Mouse (Mus musculus) intestine, embryonic 15.5 days (tissue): ENCODE results near the gene Col26a1. TPM values are rescaled to one million over a fixed set of nuclear protein-coding genes. Genes with fewer than 3 reads are reported as not detected.

Experiments
- ATAC-seq: fragments of 200-750 bp; cut with Nextera tagmentation; 2 replicates; pipeline ENCODE4 v1.8.0; 2017; ENCODE audit warnings: moderate TSS enrichment, moderate library complexity
- H3K27ac ChIP-seq: fragments of 300-500 bp; sonication (generic); 2 replicates; pipeline ENCODE4 v1.5.1; 2015; ENCODE audit warnings: mild to moderate bottlenecking, inconsistent platforms
- H3K27me3 ChIP-seq: fragments of 300-500 bp; sonication (generic); replicated peaks from 2 replicates; pipeline ENCODE4 v1.6.1; 2015; ENCODE audit warnings: inconsistent platforms
- H3K36me3 ChIP-seq: fragments of 300-500 bp; sonication (generic); 2 replicates; pipeline ENCODE4 v1.6.1; 2015; ENCODE audit warnings: inconsistent platforms
- H3K4me1 ChIP-seq: fragments of 300-500 bp; sonication (generic); replicated peaks from 2 replicates; pipeline ENCODE4 v1.6.1; 2015; ENCODE audit warnings: inconsistent platforms
- H3K4me2 ChIP-seq: fragments of 300-500 bp; sonication (generic); replicated peaks from 2 replicates; pipeline ENCODE4 v1.6.1; 2015; ENCODE audit warnings: mild to moderate bottlenecking, inconsistent platforms
- H3K4me3 ChIP-seq: fragments of 300-500 bp; sonication (generic); replicated peaks from 2 replicates; pipeline ENCODE4 v1.5.1; 2015; ENCODE audit warnings: inconsistent platforms
- H3K9ac ChIP-seq: fragments of 300-500 bp; sonication (generic); 2 replicates; pipeline ENCODE4 v1.6.1; 2015; ENCODE audit warnings: inconsistent platforms
- H3K9me3 ChIP-seq: fragments of 300-500 bp; sonication (generic); 2 replicates; pipeline ENCODE4 v1.6.1; 2016; ENCODE audit warnings: inconsistent platforms
- WGBS: fragments of 180-500 bp; shearing (Covaris S2); methylation state at CpG from one replicate; pipeline ENCODE4 v1.1.7; 2015; 5-methylcytosine and 5-hydroxymethylcytosine counted together
- polyA plus RNA-seq: library from polyadenylated mRNA; unstranded; fragments of >200 nt; fragmentation: Nextera tagmentation; extraction: Ambion mirVana; gene quantifications from 2 replicates; pipeline ENCODE4 v1.2.1, GENCODE M21; 2015

Gene Col26a1
- polyA plus RNA-seq, 1 experiment from 2014 or later: 10.8 TPM

DNA sequence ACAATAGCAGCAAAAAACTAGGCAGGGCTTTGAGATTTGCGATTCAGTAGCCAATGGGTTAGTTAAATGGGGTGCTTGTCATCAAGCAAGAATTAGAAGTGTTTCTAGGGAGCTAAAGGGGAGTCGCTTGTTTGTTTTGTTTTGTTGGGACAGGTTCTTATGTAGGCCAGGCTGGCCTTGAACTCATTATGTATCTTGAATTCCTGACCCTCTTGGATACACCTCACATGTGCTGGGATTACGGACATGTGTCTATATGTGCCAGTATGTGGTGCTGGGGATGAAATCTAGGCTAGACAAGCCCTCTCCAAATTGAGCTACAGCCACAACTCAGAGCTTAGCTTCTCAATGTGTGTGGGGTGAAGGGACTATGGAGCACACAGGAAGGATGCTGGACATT is 91.8 kb downstream of the Col26a1 start:
- WGBS: 76% methylated on average over 3 of the region's 3 CpGs
- no peak for ATAC-seq
- Histone ChIP-seq H3K36me3 (no peaks in the 10 kb centered on the region), H3K4me3 (no peak overlapping the region), H3K9me3 (no peaks in the 10 kb centered on the region), H3K4me2 (no peak overlapping the region), H3K27me3 (no peaks in the 10 kb centered on the region), H3K27ac (no peak overlapping the region), H3K4me1 (peaks cover 5% of the 10 kb centered on the region; the same call in 1 of the 2 replicates), H3K9ac (no peak overlapping the region)

DNA sequence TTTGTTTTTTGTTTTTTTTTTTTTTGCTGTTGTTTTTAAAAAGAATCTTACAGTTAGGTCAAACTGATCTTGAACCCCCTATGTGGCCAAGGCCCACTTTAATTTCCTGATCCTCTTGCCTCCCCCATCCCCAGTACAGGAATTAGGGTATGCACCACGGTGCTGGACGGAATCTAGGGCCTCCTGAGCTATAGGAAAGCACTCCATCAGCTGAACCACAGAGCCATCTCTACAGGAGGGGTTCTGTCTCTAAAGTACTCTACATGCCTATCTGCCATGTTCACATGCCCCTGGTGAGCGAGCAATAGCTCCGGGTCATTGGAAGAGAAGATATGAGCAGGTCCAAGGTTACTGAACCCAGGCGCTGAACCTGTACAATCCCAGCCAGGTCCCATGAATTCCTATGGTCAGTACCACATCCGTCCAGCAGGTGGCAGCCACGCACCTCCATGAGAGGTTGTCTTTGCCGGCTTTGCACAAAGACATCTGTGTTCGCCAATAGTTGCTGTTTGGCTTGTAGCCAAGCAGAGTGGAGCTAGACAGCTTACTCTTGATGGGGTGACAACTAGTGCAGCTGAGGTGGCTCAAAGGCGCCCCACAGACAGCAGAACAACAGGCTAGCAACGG is 92.3 kb downstream of the Col26a1 start:
- H3K36me3 ChIP-seq: no peaks in the 10 kb centered on the region
- H3K27me3 ChIP-seq: no peaks in the 10 kb centered on the region
- peaks cover 5% of the 10 kb centered on the region; the same call in 1 of the 2 replicates for H3K4me1 ChIP-seq
- ATAC-seq: peak; percentile 90
- no peak overlapping the region for H3K4me3 ChIP-seq
- WGBS: 14% methylated on average over 11 of the region's 11 CpGs
- no peak overlapping the region for H3K4me2 ChIP-seq
- H3K9ac ChIP-seq: no peak overlapping the region
- H3K9me3 ChIP-seq: no peaks in the 10 kb centered on the region
- no peak overlapping the region for H3K27ac ChIP-seq

GRCm38 (mm10) chr5:136784531-136784930 is 98.5 kb downstream of the Col26a1 start:
- Histone ChIP-seq H3K9ac (no peak overlapping the region), H3K4me2 (no peak overlapping the region), H3K36me3 (no peaks in the 10 kb centered on the region), H3K27ac (no peak overlapping the region), H3K27me3 (no peaks in the 10 kb centered on the region), H3K4me3 (no peak overlapping the region), H3K4me1 (no peaks in the 10 kb centered on the region), H3K9me3 (no peaks in the 10 kb centered on the region)
- 72% methylated on average over 8 of the region's 8 CpGs for WGBS
- ATAC-seq: no peak

GRCm38 (mm10) chr5:136782600-136782999 is 100.4 kb downstream of the Col26a1 start:
- no peaks in the 10 kb centered on the region for H3K4me1 ChIP-seq
- 52% methylated on average over 13 of the region's 13 CpGs for WGBS
- peak overlapping the region; percentile 38 for H3K4me2 ChIP-seq
- no peak overlapping the region for H3K9ac ChIP-seq
- H3K27ac ChIP-seq: no peak overlapping the region
- no peak for ATAC-seq
- no peaks in the 10 kb centered on the region for H3K36me3 ChIP-seq
- H3K4me3 ChIP-seq: no peak overlapping the region
- H3K9me3 ChIP-seq: no peaks in the 10 kb centered on the region
- no peaks in the 10 kb centered on the region for H3K27me3 ChIP-seq

GRCm38 (mm10) chr5:136780465-136780864 is 102.5 kb downstream of the Col26a1 start:
- Histone ChIP-seq H3K27ac (no peak overlapping the region), H3K36me3 (no peaks in the 10 kb centered on the region), H3K9ac (no peak overlapping the region), H3K4me3 (no peak overlapping the region), H3K4me2 (no peak overlapping the region), H3K27me3 (no peaks in the 10 kb centered on the region), H3K4me1 (no peaks in the 10 kb centered on the region), H3K9me3 (no peaks in the 10 kb centered on the region)
- ATAC-seq: no peak
- WGBS: 47% methylated on average over 10 of the region's 10 CpGs

GRCm38 (mm10) chr5:136779946-136780345 is 103.1 kb downstream of the Col26a1 start:
- Histone ChIP-seq H3K36me3 (no peaks in the 10 kb centered on the region), H3K9me3 (0 out of 2 replicates have a peak, but pooled peaks cover 3% of the 10 kb centered on the region), H3K9ac (no peak overlapping the region), H3K27me3 (no peaks in the 10 kb centered on the region), H3K4me1 (no peaks in the 10 kb centered on the region), H3K4me3 (no peak overlapping the region), H3K4me2 (no peak overlapping the region), H3K27ac (no peak overlapping the region)
- 89% methylated on average over 6 of the region's 6 CpGs for WGBS
- ATAC-seq: no peak

DNA sequence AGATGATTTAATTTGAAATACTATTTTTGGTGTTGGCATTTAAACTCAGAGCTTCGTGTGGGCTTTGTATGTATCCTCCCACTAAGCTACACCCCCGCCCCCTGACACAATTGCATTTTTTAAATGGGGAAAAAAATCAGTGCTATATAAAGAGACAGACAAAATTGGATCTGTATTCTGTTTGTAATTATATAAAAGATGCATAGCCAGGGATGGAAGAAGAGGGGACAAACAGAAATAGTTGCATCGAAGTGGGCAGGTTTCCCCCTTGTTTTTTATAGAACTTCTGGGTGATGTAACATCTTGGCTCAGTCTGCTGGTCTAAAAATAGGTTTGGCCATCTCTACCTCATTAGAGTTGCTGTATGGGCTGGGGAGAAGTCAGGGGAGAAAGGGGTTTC is 107.5 kb downstream of the Col26a1 start:
- WGBS: 81% methylated on average over 3 of the region's 3 CpGs
- H3K9me3 ChIP-seq: 0 out of 2 replicates have a peak, but pooled peaks cover 4% of the 10 kb centered on the region
- H3K4me2 ChIP-seq: no peak overlapping the region
- H3K4me1 ChIP-seq: 0 out of 2 replicates have a peak, but pooled peaks cover 3% of the 10 kb centered on the region
- H3K36me3 ChIP-seq: no peaks in the 10 kb centered on the region
- H3K4me3 ChIP-seq: no peak overlapping the region
- no peak for ATAC-seq
- no peak overlapping the region for H3K9ac ChIP-seq
- no peaks in the 10 kb centered on the region for H3K27me3 ChIP-seq
- no peak overlapping the region for H3K27ac ChIP-seq

DNA sequence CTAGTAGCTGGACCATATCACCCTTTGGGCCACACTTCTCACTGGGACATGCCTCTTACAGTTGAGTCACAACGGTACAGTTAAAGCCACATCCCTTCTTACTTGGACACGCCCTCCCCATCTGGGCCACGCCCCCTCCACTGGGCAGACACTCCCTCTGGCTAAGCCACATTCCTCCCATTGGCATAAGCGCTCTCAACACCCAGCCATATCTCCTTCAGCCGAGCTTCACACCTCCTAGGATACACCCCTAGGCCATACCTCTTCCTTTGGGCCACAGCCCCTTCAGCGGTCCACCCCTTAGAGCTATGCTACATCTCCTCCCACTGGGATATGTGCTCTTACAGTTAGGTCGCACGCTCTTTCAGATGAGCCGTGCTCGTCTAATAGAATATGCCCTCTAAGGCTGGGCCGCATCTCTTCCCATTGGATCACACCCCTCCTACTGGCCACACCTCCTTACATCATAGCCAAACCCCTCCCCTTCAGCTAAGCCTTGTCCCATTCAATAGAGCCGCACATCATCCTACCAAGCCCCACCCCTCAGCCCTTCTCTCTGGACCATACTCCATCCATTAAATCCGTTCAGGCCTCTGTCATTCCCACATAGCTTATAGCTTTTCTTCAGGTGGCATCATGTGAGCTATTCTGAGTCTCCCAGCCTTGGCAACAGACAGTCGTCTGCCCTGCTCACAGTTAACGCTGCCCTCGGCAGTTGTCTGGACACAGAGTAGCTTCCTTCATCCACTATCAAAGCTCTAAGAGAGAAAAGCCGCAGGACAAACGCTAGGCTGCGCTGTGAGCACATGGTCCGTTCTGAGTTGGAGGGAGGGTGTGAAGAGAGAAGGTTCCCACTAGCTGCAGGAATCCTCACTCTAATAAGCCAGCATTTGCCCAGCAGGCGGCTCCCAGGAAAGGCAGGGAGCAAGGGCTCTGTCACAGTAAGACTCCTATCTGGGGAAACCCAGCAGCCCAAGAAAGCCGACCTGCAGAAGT is 109.7 kb downstream of the Col26a1 start:
- Histone ChIP-seq H3K9me3 (0 out of 2 replicates have a peak, but pooled peaks cover 4% of the 10 kb centered on the region), H3K4me2 (no peak overlapping the region), H3K4me3 (no peak overlapping the region), H3K36me3 (no peaks in the 10 kb centered on the region), H3K27me3 (no peaks in the 10 kb centered on the region), H3K9ac (no peak overlapping the region), H3K27ac (no peak overlapping the region), H3K4me1 (0 out of 2 replicates have a peak, but pooled peaks cover 3% of the 10 kb centered on the region)
- ATAC-seq: 0 out of 2 replicates have a peak, but pooled peaks have one; percentile 20
- WGBS: 63% methylated on average over 22 of the region's 22 CpGs

- ATAC-seq: no peak
- H3K4me2 ChIP-seq: no peak overlapping the region
These were observed 111.9 kb downstream of the Col26a1 start for GRCm38 (mm10) chr5:136771132-136771531.

GRCm38 (mm10) chr5:136767304-136767703 is 115.7 kb downstream of the Col26a1 start:
- ATAC-seq: no peak
- Histone ChIP-seq H3K9ac (no peak overlapping the region), H3K27ac (no peak overlapping the region), H3K36me3 (no peaks in the 10 kb centered on the region), H3K9me3 (no peaks in the 10 kb centered on the region), H3K27me3 (no peaks in the 10 kb centered on the region), H3K4me1 (0 out of 2 replicates have a peak, but pooled peaks cover 3% of the 10 kb centered on the region), H3K4me3 (no peak overlapping the region), H3K4me2 (no peak overlapping the region)
- 63% methylated on average over 9 of the region's 9 CpGs for WGBS

More at GRCm38 (mm10) chr5:136771132-136771531, 111.9 kb downstream of the Col26a1 start:
- no peak overlapping the region for H3K27ac ChIP-seq
- 64% methylated on average over 10 of the region's 10 CpGs for WGBS
- 0 out of 2 replicates have a peak, but pooled peaks cover 4% of the 10 kb centered on the region for H3K9me3 ChIP-seq
- no peaks in the 10 kb centered on the region for H3K36me3 ChIP-seq
- H3K27me3 ChIP-seq: no peaks in the 10 kb centered on the region
- H3K9ac ChIP-seq: no peak overlapping the region
- H3K4me1 ChIP-seq: 0 out of 2 replicates have a peak, but pooled peaks cover 3% of the 10 kb centered on the region
- no peak overlapping the region for H3K4me3 ChIP-seq

DNA sequence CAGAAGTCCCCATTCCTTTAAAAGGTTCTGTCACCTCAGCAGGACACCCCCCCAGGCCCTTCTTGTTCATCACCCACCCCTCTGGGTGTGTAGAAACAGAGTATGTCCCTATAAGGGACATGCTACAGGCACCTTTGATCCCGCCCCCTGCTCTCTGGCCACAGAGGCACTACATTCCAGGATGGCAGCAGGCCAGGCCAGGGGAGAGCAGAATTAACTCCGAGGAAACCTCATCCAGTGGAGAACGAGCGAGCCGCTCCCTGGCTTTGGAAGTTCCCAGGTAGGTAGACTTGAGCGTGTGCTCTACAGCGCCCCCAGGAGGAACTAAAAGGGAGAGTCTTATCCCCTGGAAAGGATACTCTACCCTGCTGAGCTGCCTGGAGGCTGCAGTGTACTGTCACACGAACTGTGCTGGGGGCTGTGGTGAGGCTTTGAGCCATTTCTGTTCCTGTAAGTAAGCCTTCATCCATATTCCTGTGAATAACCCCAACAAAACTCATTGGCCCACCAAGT is 118.8 kb downstream of the Col26a1 start:
- Histone ChIP-seq H3K4me1 (no peaks in the 10 kb centered on the region), H3K4me3 (no peak overlapping the region), H3K9me3 (no peaks in the 10 kb centered on the region), H3K36me3 (no peaks in the 10 kb centered on the region), H3K4me2 (no peak overlapping the region), H3K27ac (no peak overlapping the region), H3K9ac (no peak overlapping the region), H3K27me3 (no peaks in the 10 kb centered on the region)
- ATAC-seq: no peak
- 36% methylated on average over 8 of the region's 8 CpGs for WGBS

GRCm38 (mm10) chr5:136760345-136760744 is 122.7 kb downstream of the Col26a1 start:
- Histone ChIP-seq H3K4me1 (no peaks in the 10 kb centered on the region), H3K9me3 (no peaks in the 10 kb centered on the region), H3K36me3 (no peaks in the 10 kb centered on the region), H3K4me3 (no peak overlapping the region), H3K9ac (no peak overlapping the region), H3K27ac (no peak overlapping the region), H3K4me2 (no peak overlapping the region), H3K27me3 (no peaks in the 10 kb centered on the region)
- no peak for ATAC-seq
- 64% methylated on average over 6 of the region's 6 CpGs for WGBS
